Mouse (Mus musculus) bone marrow, adult 2 months (tissue): ENCODE results near the gene Rabgap1l.

Source experiments
- CTCF ChIP-seq: fragments of 200-500 bp; IDR thresholded peaks from 2 replicates; pipeline ENCODE4 v1.5.1; 2011; ENCODE audit warnings: low read length, control low read depth; ENCODE audit not compliant: control insufficient read depth, insufficient read depth
- POLR2A ChIP-seq: fragments of 200-500 bp; IDR thresholded peaks from 2 replicates; pipeline ENCODE4 v1.6.1; 2011; ENCODE audit warnings: low read depth, mild to moderate bottlenecking, control low read depth, low read length, borderline replicate concordance; ENCODE audit not compliant: control insufficient read depth

DNA sequence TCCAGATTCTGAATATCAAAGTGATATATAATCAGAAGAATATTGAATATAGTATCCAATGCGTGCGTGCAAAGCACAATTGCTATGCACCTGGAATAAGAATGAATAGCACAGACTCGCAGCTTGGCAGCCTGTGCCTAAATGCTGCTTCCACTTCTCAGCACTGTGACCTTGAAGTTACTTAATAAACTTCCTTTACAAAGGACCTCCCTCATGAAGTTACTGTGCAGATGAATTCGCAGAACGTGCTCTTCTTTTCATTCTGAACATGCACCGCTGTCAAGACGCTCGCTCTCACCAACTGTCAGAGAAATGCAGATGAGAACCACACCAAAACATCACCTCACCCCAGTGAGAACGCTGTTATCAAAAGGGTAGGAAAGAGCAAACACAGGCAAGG, 502.8 kb downstream of the Rabgap1l start:
- no peak for TF ChIP-seq POLR2A
- no peak for TF ChIP-seq CTCF
